Mouse (Mus musculus): ENCODE measurements at regions not wholly inside any gene's neighbourhood (a gene's known extent, or its start where the extent isn't known, plus 50 kb on each side); places are given as distances from the start of the nearest gene placed in this dataset.
"Not testable (repeated sequence)": the region's sequence is repeated elsewhere in the genome, so short reads cannot be mapped to it uniquely, and the experiment has no call there.

GRCm38 (mm10) chr17:3006662-3007061 lies 108.1 kb upstream of the Scaf8 start:
- no peak for DNase-seq (ENCODE audit: low read depth)

GRCm38 (mm10) chr17:3007234-3007633 lies 107.5 kb upstream of the Scaf8 start:
- no peak for DNase-seq (ENCODE audit: low read depth)

GRCm38 (mm10) chr17:3009939-3010338 lies 104.8 kb upstream of the Scaf8 start:
- no peak for DNase-seq (ENCODE audit: low read depth)

- DNase-seq (ENCODE audit: low read depth): no peak
Measured at GRCm38 (mm10) chr17:3012045-3012444, 102.7 kb upstream of the Scaf8 start.

- no peak for DNase-seq (ENCODE audit: low read depth)
Measured at GRCm38 (mm10) chr17:3019631-3020391, 95.0 kb upstream of the Scaf8 start.

- no peak for DNase-seq (ENCODE audit: low read depth)
Measured at GRCm38 (mm10) chr17:3020406-3020805, 94.4 kb upstream of the Scaf8 start.

GRCm38 (mm10) chr17:3022245-3022935 lies 92.4 kb upstream of the Scaf8 start:
- no peak for DNase-seq (ENCODE audit: low read depth)

GRCm38 (mm10) chr17:3022936-3023247 lies 91.9 kb upstream of the Scaf8 start:
- DNase-seq (ENCODE audit: low read depth): not testable (repeated sequence)

- no peak for DNase-seq (ENCODE audit: low read depth)
Measured at GRCm38 (mm10) chr17:3023426-3023825, 91.3 kb upstream of the Scaf8 start.

- DNase-seq (ENCODE audit: low read depth): not testable (repeated sequence)
Measured at GRCm38 (mm10) chr17:3026859-3027258, 87.9 kb upstream of the Scaf8 start.

GRCm38 (mm10) chr17:3027376-3027775 lies 87.4 kb upstream of the Scaf8 start:
- DNase-seq (ENCODE audit: low read depth): no peak

GRCm38 (mm10) chr17:3029750-3030149 lies 85.0 kb upstream of the Scaf8 start:
- not testable (repeated sequence) for DNase-seq (ENCODE audit: low read depth)

- no peak for DNase-seq (ENCODE audit: low read depth)
Measured at GRCm38 (mm10) chr17:3035099-3035498, 79.7 kb upstream of the Scaf8 start.

GRCm38 (mm10) chr17:3037145-3037870 lies 77.5 kb upstream of the Scaf8 start:
- DNase-seq (ENCODE audit: low read depth): peak; percentile 1

GRCm38 (mm10) chr17:3038067-3038466 lies 76.7 kb upstream of the Scaf8 start:
- no peak for DNase-seq (ENCODE audit: low read depth)

GRCm38 (mm10) chr17:3044520-3044919 lies 70.3 kb upstream of the Scaf8 start:
- DNase-seq (ENCODE audit: low read depth): not testable (repeated sequence)

- DNase-seq (ENCODE audit: low read depth): not testable (repeated sequence)
Measured at GRCm38 (mm10) chr17:3053859-3054258, 60.9 kb upstream of the Scaf8 start.

GRCm38 (mm10) chr17:3054848-3055247 lies 59.9 kb upstream of the Scaf8 start:
- not testable (repeated sequence) for DNase-seq (ENCODE audit: low read depth)

- DNase-seq (ENCODE audit: low read depth): peak; percentile 17
Measured at GRCm38 (mm10) chr17:3055376-3055775, 59.4 kb upstream of the Scaf8 start.

- DNase-seq (ENCODE audit: low read depth): peak; percentile 54
Measured at GRCm38 (mm10) chr17:3063401-3063800, 51.4 kb upstream of the Scaf8 start.
